Mouse (Mus musculus) stomach, postnatal 0 days (tissue): ENCODE measurements at regions not wholly inside any gene's neighbourhood (a gene's known extent, or its start where the extent isn't known, plus 50 kb on each side); places are given as distances from the start of the nearest gene placed in this dataset.

Experiments used
- CTCF ChIP-seq: IDR thresholded peaks from 2 replicates; pipeline ENCODE4 v1.5.1; 2016; ENCODE audit warnings: antibody characterized with exemption, low read depth, mild to moderate bottlenecking, moderate library complexity
- EP300 ChIP-seq: optimal IDR thresholded peaks from 2 replicates; pipeline ENCODE3; 2016; ENCODE audit warnings: antibody characterized with exemption

GRCm38 (mm10) chr4:62850526-62850925 lies 114.8 kb upstream of the Zfp618 start:
- TF ChIP-seq CTCF (no peak), EP300 (no peak)
